20 mouse cellular contexts compared by ENCODE assay signal in the genomic region with DNA sequence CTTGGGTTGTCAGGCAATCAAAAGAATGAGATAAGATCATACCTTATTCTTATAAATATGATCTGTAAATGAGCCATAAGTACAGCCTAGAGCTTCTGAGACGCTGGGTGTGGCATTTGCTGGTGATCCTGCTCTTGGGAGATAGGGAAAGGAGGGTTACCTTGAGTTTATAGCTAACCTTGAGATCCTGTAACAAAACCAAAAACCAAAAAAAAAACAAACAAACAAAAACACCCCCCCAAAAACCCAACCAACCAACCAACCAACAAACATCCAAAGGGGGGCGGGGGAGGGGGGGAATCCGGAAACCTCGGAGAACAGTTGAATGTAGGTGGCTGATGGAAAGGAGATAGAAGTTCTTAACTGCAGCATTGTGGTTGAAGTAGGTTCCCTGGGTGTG. TPM values are rescaled to one million over a fixed set of nuclear protein-coding genes. Genes with fewer than 3 reads are reported as not detected.
DNase-seq lines count a peak whose midpoint lies in the region; ATAC-seq and TF ChIP-seq lines count a peak whose summit lies in the region.
"Had no signal": no experiment of that assay in that cellular context is flagged by ENCODE, and none has a peak within 500 bp of the region (broad histone marks: within the 10 kb centered on the region; RNA-seq: fewer than 3 reads in every experiment).

No protein-coding gene starts in this region.

- no peak for DNase-seq in heart, postnatal 36 days
- peak; percentile 37 for DNase-seq in CD4-positive helper T cell, adult 2 months (ENCODE audit: low read depth, low spot score)
- peak; percentile 46 for DNase-seq in liver, embryonic 13.5 days
- no peak for DNase-seq in layer of hippocampus, adult 8-10 months (ENCODE audit: low spot score in 2 of 2)
- DNase-seq in kidney, postnatal 25 days = no peak
- DNase-seq: adrenal gland, postnatal 25 days; cerebellum, postnatal 10 days; embryo, embryonic 11 days; kidney, adult 11 months; kidney, postnatal 10 days; right cerebral cortex, adult 18-20 months had no signal

- intact Hi-C loops in heart, postnatal 36 days (cut with DNase I) = loop anchor here (5.0 kb wide), 2 partner anchors 245 to 805 kb away; a partner anchor contains a TSS

- peak overlapping the region; percentile 81 for H3K27ac ChIP-seq in heart, embryonic 15.5 days
- H3K27ac ChIP-seq in bone marrow macrophage, adult 2 months (ENCODE audit: insufficient read depth, low read depth, low read length) = peak overlapping the region; percentile 65
- H3K27ac ChIP-seq in liver, embryonic 13.5 days = peak overlapping the region; percentile 95
- no peak overlapping the region for H3K27ac ChIP-seq in hindbrain, embryonic 13.5 days
- H3K27ac ChIP-seq: left cerebral cortex, adult 2 months; lung, embryonic 15.5 days had no signal

- H3K36me3 ChIP-seq in heart, embryonic 15.5 days = no peaks in the 10 kb centered on the region
- no peaks in the 10 kb centered on the region for H3K36me3 ChIP-seq in liver, embryonic 13.5 days
- H3K36me3 ChIP-seq in hindbrain, embryonic 13.5 days = no peaks in the 10 kb centered on the region
- H3K36me3 ChIP-seq: lung, embryonic 15.5 days had no signal

- WGBS in heart, embryonic 15.5 days = 72% methylated on average over 4 of the region's 4 CpGs
- WGBS in liver, embryonic 13.5 days (ENCODE audit: insufficient replicate concordance) = 15% methylated on average over 4 of the region's 4 CpGs
- WGBS in hindbrain, embryonic 13.5 days = 98% methylated on average over 4 of the region's 4 CpGs

- no peak for TF ChIP-seq CTCF in bone marrow macrophage, adult 2 months (IDR thresholded peaks at IDR 0.05; ENCODE audit: low read depth, low read length)

- H3K4me2 ChIP-seq in heart, embryonic 15.5 days = peak overlapping the region; percentile 41
- H3K4me2 ChIP-seq in liver, embryonic 13.5 days = peak overlapping the region; percentile 76
- H3K4me2 ChIP-seq in hindbrain, embryonic 13.5 days = no peak overlapping the region

- H3K4me1 ChIP-seq in heart, embryonic 15.5 days (replicated peaks) = peaks cover 49% of the 10 kb centered on the region
- H3K4me1 ChIP-seq in bone marrow macrophage, adult 2 months (ENCODE audit: control insufficient read depth, insufficient read depth, low read length) = peaks cover 38% of the 10 kb centered on the region
- H3K4me1 ChIP-seq in liver, embryonic 13.5 days (replicated peaks) = peaks cover 78% of the 10 kb centered on the region
- H3K4me1 ChIP-seq in hindbrain, embryonic 13.5 days (replicated peaks) = peaks cover 22% of the 10 kb centered on the region

- no peak for ATAC-seq in heart, embryonic 15.5 days (replicated peaks; ENCODE audit: insufficient number of reproducible peaks, insufficient read depth, low FRiP score, low read depth)
- ATAC-seq in liver, embryonic 13.5 days (ENCODE audit: low read depth) = no peak
- no peak for ATAC-seq in hindbrain, embryonic 13.5 days (ENCODE audit: low FRiP score)
- ATAC-seq: forebrain, embryonic 16.5 days; hindbrain, embryonic 16.5 days; midbrain, embryonic 16.5 days had no signal

- H3K9ac ChIP-seq in heart, embryonic 15.5 days = no peak overlapping the region
- peak overlapping the region; percentile 55 for H3K9ac ChIP-seq in liver, embryonic 13.5 days
- H3K9ac ChIP-seq in hindbrain, embryonic 13.5 days = no peak overlapping the region
- H3K9ac ChIP-seq: lung, embryonic 15.5 days had no signal

- H3K9me3 ChIP-seq in heart, embryonic 15.5 days (replicated peaks) = no peaks in the 10 kb centered on the region
- no peaks in the 10 kb centered on the region for H3K9me3 ChIP-seq in liver, embryonic 13.5 days (replicated peaks)
- no peaks in the 10 kb centered on the region for H3K9me3 ChIP-seq in hindbrain, embryonic 13.5 days
- H3K9me3 ChIP-seq: lung, embryonic 15.5 days had no signal

- TF ChIP-seq POLR2A in bone marrow macrophage, adult 2 months (IDR thresholded peaks at IDR 0.05; ENCODE audit: borderline replicate concordance, low read depth, low read length) = no peak

- peak overlapping the region; percentile 23 for H3K4me3 ChIP-seq in heart, embryonic 15.5 days
- peak overlapping the region; percentile 48 for H3K4me3 ChIP-seq in bone marrow macrophage, adult 2 months (ENCODE audit: insufficient read depth, low read length)
- peak overlapping the region; percentile 46 for H3K4me3 ChIP-seq in liver, embryonic 13.5 days (replicated peaks)
- no peak overlapping the region for H3K4me3 ChIP-seq in hindbrain, embryonic 13.5 days
- H3K4me3 ChIP-seq: lung, embryonic 15.5 days had no signal

- no peaks in the 10 kb centered on the region for H3K27me3 ChIP-seq in heart, embryonic 15.5 days
- no peaks in the 10 kb centered on the region for H3K27me3 ChIP-seq in liver, embryonic 13.5 days
- H3K27me3 ChIP-seq in hindbrain, embryonic 13.5 days = no peaks in the 10 kb centered on the region
- H3K27me3 ChIP-seq: CH12.LX; lung, embryonic 15.5 days had no signal

RNA-seq across cellular contexts. Expression of a gene that starts 2.9 kb away (rescaled TPM):
- 26.9 and 32.8 TPM in 2 replicates for polyA plus RNA-seq in heart, embryonic 15.5 days (2015; fragmentation: Nextera tagmentation; extraction: Ambion mirVana)
- 10 to 100 TPM; 70.4 to 71.4 TPM for total RNA-seq in heart, postnatal 36 days (2021)
- 155 and 166 TPM in 2 replicates for polyA plus RNA-seq in bone marrow macrophage, adult 2 months (2012; ENCODE audit: insufficient read depth, insufficient read length, missing spikeins)
- polyA plus RNA-seq in liver, embryonic 13.5 days (2015; fragmentation: Nextera tagmentation; extraction: Ambion mirVana) = 7.6 and 9.3 TPM in 2 replicates
- total RNA-seq in layer of hippocampus, adult 8-10 months (2022) = 10 to 100 TPM; 58.5 to 65.7 (median 62.7) TPM
- 17.6 and 17.7 TPM in 2 replicates for polyA plus RNA-seq in hindbrain, embryonic 13.5 days (2015; fragmentation: Nextera tagmentation; extraction: Ambion mirVana)

Comparison
In these comparisons a context has a peak if more than half of its experiments do, and no peak if none do; other contexts are left out.
1. DNase-seq: peak in CD4-positive helper T cell, adult 2 months (single experiment) and liver, embryonic 13.5 days (single experiment); none in heart, postnatal 36 days (0 of 2), layer of hippocampus, adult 8-10 months (0 of 2) and kidney, postnatal 25 days (0 of 2).